Mouse (Mus musculus) E14TG2a.4 (cell line): ENCODE results near the gene Kdm5a.

Experiments
- H3K27me3 ChIP-seq: 2 replicates; pipeline ENCODE4 v1.6.1; 2014; ENCODE audit warnings: low read length, control low read depth; ENCODE audit not compliant: insufficient read depth
- H3K36me3 ChIP-seq: 2 replicates; pipeline ENCODE4 v1.6.1; 2014; ENCODE audit warnings: low read length, control low read depth; ENCODE audit not compliant: insufficient read depth
- H3K4me1 ChIP-seq: replicated peaks from 2 replicates; pipeline ENCODE4 v1.6.1; 2014; ENCODE audit warnings: low read depth, low read length, control low read depth
- H3K4me3 ChIP-seq: replicated peaks from 2 replicates; pipeline ENCODE4 v1.5.1; 2014; ENCODE audit warnings: mild to moderate bottlenecking, low read length
- H3K9me3 ChIP-seq: 2 replicates; pipeline ENCODE4 v1.6.1; 2014; ENCODE audit warnings: low read length, control low read depth
- CTCF ChIP-seq: conservative IDR thresholded peaks from 2 replicates; pipeline ENCODE4 v1.5.1; 2014; ENCODE audit warnings: low read length
- NANOG ChIP-seq: IDR thresholded peaks from 2 replicates; pipeline ENCODE4 v1.6.1; 2014; ENCODE audit warnings: borderline replicate concordance, low read length, mixed read lengths
- POU5F1 ChIP-seq: IDR thresholded peaks from 2 replicates; pipeline ENCODE4 v1.6.1; 2014; ENCODE audit warnings: low read length, borderline replicate concordance

Gene Kdm5a

DNA sequence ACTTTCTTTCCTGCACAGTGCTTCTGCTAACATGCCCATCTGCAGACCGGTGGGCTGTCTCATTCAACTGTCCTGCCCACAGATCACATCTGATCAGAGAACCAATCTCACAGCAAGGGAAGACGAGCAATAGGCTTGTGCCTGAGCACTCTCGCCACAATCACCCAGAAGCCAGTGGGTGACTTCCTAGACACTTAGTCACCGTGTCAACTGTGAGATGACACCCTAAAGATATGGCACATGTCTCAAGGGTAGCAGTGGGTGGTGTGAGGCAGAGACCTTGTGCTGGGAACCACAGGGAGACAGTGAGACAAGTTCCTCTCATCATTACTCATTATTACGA, 89.2 kb downstream of the Kdm5a start:
- Histone ChIP-seq H3K4me1 (peaks cover 10% of the 10 kb centered on the region), H3K36me3 (no peaks in the 10 kb centered on the region), H3K4me3 (no peak overlapping the region), H3K27me3 (peaks cover 20% of the 10 kb centered on the region), H3K9me3 (no peaks in the 10 kb centered on the region)
- no peak for TF ChIP-seq CTCF
- no peak for TF ChIP-seq NANOG
- no peak for TF ChIP-seq POU5F1

DNA sequence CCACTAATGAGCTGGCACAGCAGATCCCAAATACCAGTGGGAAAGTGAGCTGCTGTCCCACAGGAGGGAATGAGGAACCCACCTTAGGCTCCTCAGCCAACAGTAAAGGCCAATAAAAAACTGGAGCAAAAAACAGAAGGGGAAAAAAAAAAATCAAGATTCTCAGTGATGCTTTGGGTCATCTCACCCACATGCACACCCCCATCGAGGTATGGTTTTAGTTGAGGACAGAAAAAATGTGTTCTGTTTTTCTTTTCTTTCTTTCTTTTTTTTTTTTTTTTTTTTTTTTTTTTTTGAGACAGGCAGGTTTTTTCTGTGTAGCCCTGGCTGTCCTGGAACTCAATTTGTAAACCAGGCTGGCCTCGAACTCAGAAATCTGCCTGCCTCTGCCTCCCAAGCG, 89.6 kb downstream of the Kdm5a start:
- Histone ChIP-seq H3K4me3 (no peak overlapping the region), H3K27me3 (peaks cover 20% of the 10 kb centered on the region), H3K4me1 (peaks cover 10% of the 10 kb centered on the region), H3K36me3 (no peaks in the 10 kb centered on the region), H3K9me3 (no peaks in the 10 kb centered on the region)
- no peak for TF ChIP-seq NANOG
- TF ChIP-seq CTCF: no peak
- no peak for TF ChIP-seq POU5F1

DNA sequence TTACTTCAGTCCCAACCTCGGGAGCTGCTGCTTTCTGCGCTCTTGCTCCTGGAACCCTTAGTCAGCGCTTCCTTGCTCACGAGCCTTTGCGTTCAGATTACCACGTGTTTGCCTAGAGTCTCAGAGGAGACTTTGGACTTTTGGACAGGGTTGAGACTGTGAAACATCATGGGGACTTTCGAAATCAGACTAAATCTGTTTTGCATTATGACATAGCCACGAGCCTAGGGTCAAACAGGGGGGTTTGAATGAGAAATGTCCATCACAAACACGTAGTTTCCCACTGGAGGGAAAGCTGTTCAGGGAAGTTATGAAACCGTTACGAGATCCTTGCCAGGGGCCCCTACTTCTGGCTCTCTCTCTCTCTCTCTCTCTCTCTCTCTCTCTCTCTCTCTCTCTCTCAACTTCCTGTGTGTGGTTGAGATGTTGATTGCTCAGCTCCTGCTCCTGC, 90.7 kb downstream of the Kdm5a start:
- Histone ChIP-seq H3K36me3 (no peaks in the 10 kb centered on the region), H3K4me3 (no peak overlapping the region; the same call in 1 of the 2 replicates), H3K4me1 (peaks cover 8% of the 10 kb centered on the region), H3K9me3 (no peaks in the 10 kb centered on the region), H3K27me3 (peaks cover 20% of the 10 kb centered on the region)
- TF ChIP-seq NANOG (no peak), CTCF (no peak), POU5F1 (no peak)

DNA sequence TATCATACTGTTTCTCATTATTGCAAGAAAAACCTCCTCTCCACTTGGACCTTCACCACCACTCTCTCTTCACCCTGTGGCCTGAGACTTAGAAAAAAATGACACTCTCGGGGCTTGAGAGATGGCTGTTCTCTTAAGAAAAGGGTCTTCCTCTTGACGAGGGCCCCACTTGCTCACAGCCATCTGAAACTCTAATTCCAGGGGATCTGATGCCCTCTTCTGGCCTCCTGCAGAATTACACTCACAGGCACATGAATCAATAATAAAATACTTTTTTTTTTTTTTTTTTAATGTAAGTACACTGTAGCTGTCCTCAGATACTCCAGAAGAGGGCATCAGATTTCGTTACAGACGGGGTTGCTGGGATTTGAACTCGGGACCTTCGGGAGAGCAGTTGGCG, 93.2 kb downstream of the Kdm5a start:
- peak; percentile 87 for TF ChIP-seq CTCF
- TF ChIP-seq NANOG: no peak

DNA sequence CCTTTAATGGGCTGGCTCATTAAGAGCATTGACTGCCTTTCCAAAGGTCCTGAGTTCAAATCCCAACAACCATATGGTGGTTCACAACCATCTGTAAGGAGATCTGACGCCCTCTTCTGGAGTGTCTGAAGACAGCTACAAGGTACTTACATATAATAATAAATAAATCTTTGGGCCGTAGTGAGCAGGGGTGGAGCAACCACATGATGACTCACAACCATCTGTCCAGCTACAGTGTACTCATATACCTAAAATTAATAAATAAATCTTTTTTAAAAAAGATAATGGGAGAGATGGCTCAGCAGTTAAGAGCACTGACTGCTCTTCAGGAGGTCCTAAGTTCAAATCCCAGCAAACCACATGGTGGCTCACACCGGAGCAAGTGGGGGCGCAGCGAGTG, 93.8 kb downstream of the Kdm5a start:
- peaks cover 17% of the 10 kb centered on the region; the same call in 1 of the 2 replicates for H3K9me3 ChIP-seq
- no peak overlapping the region for H3K4me3 ChIP-seq
- peaks cover 24% of the 10 kb centered on the region for H3K27me3 ChIP-seq
- TF ChIP-seq CTCF: no peak
- no peak for TF ChIP-seq NANOG
- TF ChIP-seq POU5F1: no peak
- H3K36me3 ChIP-seq: no peaks in the 10 kb centered on the region
- peaks cover 12% of the 10 kb centered on the region for H3K4me1 ChIP-seq

More for the DNA sequence above, 93.2 kb downstream of the Kdm5a start:
- Histone ChIP-seq H3K36me3 (no peaks in the 10 kb centered on the region), H3K4me3 (no peak overlapping the region), H3K9me3 (peaks cover 10% of the 10 kb centered on the region; the same call in 1 of the 2 replicates), H3K4me1 (peaks cover 12% of the 10 kb centered on the region), H3K27me3 (peaks cover 25% of the 10 kb centered on the region)

DNA sequence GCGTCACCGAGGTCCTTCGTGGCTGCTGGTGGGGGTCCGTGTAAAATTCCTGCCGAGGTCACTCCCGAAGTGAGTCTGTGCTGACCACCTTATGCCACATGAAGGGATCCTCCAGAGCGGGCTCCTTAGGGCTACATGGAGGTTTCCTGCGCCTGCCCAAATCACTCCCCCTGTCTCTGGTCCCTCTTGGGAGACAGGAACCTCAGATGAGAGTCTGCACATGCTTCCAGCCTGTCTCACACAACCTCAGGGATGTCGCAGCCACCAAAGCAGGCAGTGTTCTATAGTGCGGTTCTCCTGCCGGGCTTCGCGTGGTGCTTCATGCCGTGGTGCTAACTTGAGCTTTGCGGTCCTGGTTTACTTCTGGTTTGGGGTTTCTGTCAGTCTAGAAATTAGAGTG, 97.3 kb downstream of the Kdm5a start:
- H3K36me3 ChIP-seq: no peaks in the 10 kb centered on the region
- H3K4me1 ChIP-seq: peaks cover 18% of the 10 kb centered on the region
- 0 out of 2 replicates have a peak overlapping the region, but pooled peaks have one; percentile 17 for H3K4me3 ChIP-seq
- peaks cover 18% of the 10 kb centered on the region; the same call in 1 of the 2 replicates for H3K9me3 ChIP-seq
- peaks cover 28% of the 10 kb centered on the region for H3K27me3 ChIP-seq
- TF ChIP-seq POU5F1 (no peak), NANOG (no peak), CTCF (no peak)

DNA sequence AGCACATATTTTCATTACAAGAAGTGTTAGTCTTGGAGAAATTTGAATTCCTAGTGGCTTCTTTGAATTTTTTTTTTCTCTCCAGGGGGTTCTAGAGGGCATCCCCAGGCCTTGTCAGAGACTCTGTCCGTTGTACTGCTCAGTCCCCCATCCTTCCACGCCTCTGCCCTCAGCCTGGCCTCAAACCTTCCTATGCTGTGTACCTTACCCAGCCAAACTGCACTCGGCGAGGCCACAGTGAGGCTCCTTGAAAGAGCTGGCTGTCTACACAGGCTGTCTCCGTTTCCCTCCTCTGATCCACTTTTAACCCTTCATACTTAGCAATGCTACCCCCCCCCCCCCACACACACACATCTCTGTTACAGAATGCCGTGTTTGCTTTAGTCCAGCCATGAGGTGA, 98.3 kb downstream of the Kdm5a start:
- no peak overlapping the region for H3K4me3 ChIP-seq
- TF ChIP-seq NANOG (no peak), CTCF (no peak), POU5F1 (no peak)
- peaks cover 18% of the 10 kb centered on the region; the same call in 1 of the 2 replicates for H3K9me3 ChIP-seq
- peaks cover 28% of the 10 kb centered on the region for H3K27me3 ChIP-seq
- no peaks in the 10 kb centered on the region for H3K36me3 ChIP-seq
- peaks cover 18% of the 10 kb centered on the region for H3K4me1 ChIP-seq

DNA sequence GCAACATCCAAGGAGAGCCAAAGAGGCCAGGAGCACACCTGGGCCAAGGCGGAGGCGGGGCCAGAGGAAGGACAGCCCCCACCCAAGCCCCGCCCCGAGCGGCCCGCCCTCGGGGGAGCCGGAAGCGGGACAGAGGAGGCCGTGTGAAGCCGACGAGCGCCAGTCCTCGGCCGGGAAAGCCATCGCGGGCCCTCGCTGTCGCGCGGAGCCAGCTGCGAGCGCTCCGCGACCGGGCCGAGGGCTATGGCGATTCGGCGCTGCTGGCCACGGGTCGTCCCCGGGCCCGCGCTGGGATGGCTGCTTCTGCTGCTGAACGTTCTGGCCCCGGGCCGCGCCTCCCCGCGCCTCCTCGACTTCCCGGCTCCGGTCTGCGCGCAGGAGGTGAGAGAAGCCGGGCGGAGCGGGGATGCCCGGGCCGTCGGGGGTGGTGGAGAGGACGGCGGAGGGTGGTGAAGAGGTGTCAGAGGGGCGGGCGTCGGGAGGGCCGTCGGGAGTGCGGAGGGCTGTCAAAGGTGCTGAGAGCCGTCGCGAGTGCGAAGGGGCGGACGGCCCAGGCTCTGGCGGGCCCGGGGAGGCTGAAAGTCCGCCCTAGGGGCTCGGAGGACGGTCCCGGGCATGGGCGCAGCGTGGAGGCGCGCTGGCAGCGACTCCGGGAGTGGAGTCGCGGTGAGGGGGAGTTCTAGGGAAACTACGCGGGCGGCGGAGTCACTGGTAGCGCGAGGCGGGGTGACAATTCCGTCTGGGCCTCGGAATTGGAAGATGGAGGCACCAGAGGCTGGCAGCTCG, 99.4 kb downstream of the Kdm5a start, which contains the start of gene Il17ra:
Il17ra (plus strand) TSS at position 162 of the 786 bp plus-strand sequence.
- TF ChIP-seq NANOG (no peak), CTCF (no peak), POU5F1 (no peak)
- H3K4me3 ChIP-seq: peak within 1 kb of the TSS; percentile 88
- no peaks in the 10 kb centered on the region for H3K36me3 ChIP-seq
- H3K4me1 ChIP-seq: peaks cover 18% of the 10 kb centered on the region
- peaks cover 18% of the 10 kb centered on the region; the same call in 1 of the 2 replicates for H3K9me3 ChIP-seq
- H3K27me3 ChIP-seq: peaks cover 28% of the 10 kb centered on the region
